Mouse (Mus musculus): ENCODE data around the gene Ankar.

The Ankar gene

GRCm38 (mm10) chr1:72710753-72711653, 10.6 kb upstream of the Ankar start, which contains the start of gene Rpl37a:
TSS of gene Rpl37a (plus strand) at chr1:72711290.
- peak; percentile 81 for DNase-seq (ENCODE audit: low spot score)

GRCm38 (mm10) chr1:72707525-72707924, 7.1 kb upstream of the Ankar start:
- no peak for DNase-seq (ENCODE audit: low spot score)

- no peak for DNase-seq (ENCODE audit: low spot score)
These were observed 1.7 kb downstream of the Ankar start for GRCm38 (mm10) chr1:72698651-72699050.

- no peak for DNase-seq (ENCODE audit: low spot score)
These were observed 4.1 kb downstream of the Ankar start for GRCm38 (mm10) chr1:72696256-72696655.

- no peak for DNase-seq (ENCODE audit: low spot score)
These were observed 27.3 kb downstream of the Ankar start for GRCm38 (mm10) chr1:72673070-72673469.

GRCm38 (mm10) chr1:72640658-72641410, 59.5 kb downstream of the Ankar start:
- DNase-seq (ENCODE audit: low spot score) = no peak

GRCm38 (mm10) chr1:72635221-72635620, 65.2 kb downstream of the Ankar start:
- no peak for DNase-seq (ENCODE audit: low spot score)

- no peak for DNase-seq (ENCODE audit: low spot score)
These were observed 88.2 kb downstream of the Ankar start for GRCm38 (mm10) chr1:72612172-72612571.

GRCm38 (mm10) chr1:72609887-72610877, 90.2 kb downstream of the Ankar start:
- no peak for DNase-seq (ENCODE audit: low spot score)

- DNase-seq (ENCODE audit: low spot score) = no peak
These were observed 91.2 kb downstream of the Ankar start for GRCm38 (mm10) chr1:72609129-72609528.

GRCm38 (mm10) chr1:72606186-72606673, 94.1 kb downstream of the Ankar start:
- no peak for DNase-seq (ENCODE audit: low spot score)

- DNase-seq (ENCODE audit: low spot score) = no peak
These were observed 97.6 kb downstream of the Ankar start for GRCm38 (mm10) chr1:72602803-72603202.

GRCm38 (mm10) chr1:72602186-72602585, 98.2 kb downstream of the Ankar start:
- no peak for DNase-seq (ENCODE audit: low spot score)

GRCm38 (mm10) chr1:72601233-72601632, 99.1 kb downstream of the Ankar start:
- DNase-seq (ENCODE audit: low spot score) = no peak

GRCm38 (mm10) chr1:72600778-72601177, 99.6 kb downstream of the Ankar start:
- no peak for DNase-seq (ENCODE audit: low spot score)

GRCm38 (mm10) chr1:72599146-72600101, 101.0 kb downstream of the Ankar start:
- no peak for DNase-seq (ENCODE audit: low spot score)

- DNase-seq (ENCODE audit: low spot score) = no peak
These were observed 104.1 kb downstream of the Ankar start for GRCm38 (mm10) chr1:72596231-72596630.

GRCm38 (mm10) chr1:72595686-72596085, 104.7 kb downstream of the Ankar start:
- DNase-seq (ENCODE audit: low spot score) = no peak

- no peak for DNase-seq (ENCODE audit: low spot score)
These were observed 106.9 kb downstream of the Ankar start for GRCm38 (mm10) chr1:72593340-72593951.

Data from urinary bladder, postnatal 10 days (tissue).